Mouse (Mus musculus) spleen, adult 2 months (tissue): Measurements from ENCODE around the gene Gm20388. TPM values are rescaled to one million over a fixed set of nuclear protein-coding genes. Genes with fewer than 3 reads are reported as not detected.

Experiments
- DNase-seq, 2 experiments: peaks; one replicate each; pipeline versions ENCODE4 v3.0.0 to v3.0.0-alpha.2; 2012 to 2021; ENCODE audit warnings: low spot score in 2 of 2, low read depth in 1 of 2
- H3K27ac ChIP-seq: fragments of 200-500 bp; 2 replicates; pipeline ENCODE4 v1.5.1; 2012; ENCODE audit warnings: low read length, inconsistent platforms; ENCODE audit not compliant: insufficient read depth
- H3K27me3 ChIP-seq: fragments of 200-500 bp; 2 replicates; pipeline ENCODE4 v1.6.1; 2012; ENCODE audit warnings: mild to moderate bottlenecking, moderate library complexity, low read length, inconsistent platforms; ENCODE audit not compliant: control insufficient read depth, insufficient read depth
- H3K36me3 ChIP-seq: fragments of 200-500 bp; 2 replicates; pipeline ENCODE4 v1.6.1; 2012; ENCODE audit warnings: mild to moderate bottlenecking, low read length, inconsistent platforms; ENCODE audit not compliant: control insufficient read depth, insufficient read depth
- H3K4me1 ChIP-seq: fragments of 200-500 bp; 2 replicates; pipeline ENCODE4 v1.6.1; 2011; ENCODE audit warnings: inconsistent platforms; ENCODE audit not compliant: control insufficient read depth, insufficient read depth, insufficient read length
- H3K4me3 ChIP-seq: fragments of 200-500 bp; 2 replicates; pipeline ENCODE4 v1.5.1; 2011; ENCODE audit warnings: mild to moderate bottlenecking, inconsistent platforms; ENCODE audit not compliant: insufficient read depth, insufficient read length; ENCODE audit errors: extremely low read depth
- CTCF ChIP-seq: fragments of 200-500 bp; IDR thresholded peaks from 2 replicates; pipeline ENCODE4 v1.5.1; 2011; ENCODE audit warnings: mild to moderate bottlenecking, inconsistent platforms; ENCODE audit not compliant: insufficient read depth, insufficient read length, insufficient replicate concordance; ENCODE audit errors: extremely low read depth
- POLR2A ChIP-seq: fragments of 200-500 bp; IDR thresholded peaks from 2 replicates; pipeline ENCODE4 v1.6.1; 2011; ENCODE audit warnings: low read depth, low read length, inconsistent platforms
- WGBS: fragments of 180-500 bp; shearing (Covaris S2); methylation state at CpG from one replicate; pipeline ENCODE4 v1.1.7; 2018; 5-methylcytosine and 5-hydroxymethylcytosine counted together
- polyA plus RNA-seq: library from polyadenylated mRNA; depleted of rRNA; stranded (reverse); fragments of >200 nt; gene quantifications from 2 replicates; pipeline ENCODE4 v1.2.3, GENCODE M21; 2012

The Gm20388 gene
- polyA plus RNA-seq, 1 experiment: 26.1 TPM

DNA sequence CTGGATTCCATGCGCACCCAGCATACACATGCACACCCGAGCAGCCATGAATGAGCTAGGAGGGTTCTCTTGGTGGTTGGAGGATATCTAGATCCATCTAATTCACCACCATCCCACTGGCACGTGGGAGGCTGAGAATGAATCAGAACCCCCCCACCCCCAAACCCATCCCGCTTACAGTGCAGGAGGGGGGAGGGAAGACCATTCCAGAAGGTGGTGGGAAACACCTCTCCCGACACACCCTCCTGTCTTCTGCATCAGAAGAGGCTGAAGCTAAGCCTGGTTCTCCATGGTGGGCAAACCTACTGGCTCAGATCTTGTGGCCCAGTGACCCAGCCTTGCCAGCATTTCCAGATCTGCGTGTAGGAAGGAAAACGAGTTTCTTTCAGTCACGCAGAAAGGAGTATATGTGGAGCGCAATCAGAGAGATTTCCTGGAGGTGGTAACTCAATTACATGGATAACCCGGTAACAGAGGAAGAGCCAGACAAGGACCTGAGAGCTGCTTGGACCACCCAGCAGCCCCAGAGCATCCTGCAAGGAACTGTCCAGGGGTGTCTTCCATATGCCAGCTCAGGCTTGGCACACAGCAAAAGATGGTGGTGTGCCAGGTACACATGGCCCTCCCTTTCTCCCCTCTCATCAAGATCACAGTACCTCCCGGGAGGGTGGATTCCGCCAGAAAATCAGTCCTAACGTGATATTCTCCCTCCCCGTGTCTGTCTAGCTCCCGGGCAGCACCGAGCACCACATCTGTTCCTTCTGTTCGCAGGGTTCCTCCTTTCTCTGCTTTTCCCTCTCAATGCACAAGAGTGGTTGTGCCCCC, 2765.2 kb downstream of the Gm20388 start:
- TF ChIP-seq POLR2A (no peak), CTCF (no peak)
- DNase-seq: no peak
- WGBS: 87% methylated on average over 17 of the region's 17 CpGs
- H3K4me3 ChIP-seq: peak overlapping the region; percentile 33; the same call in 1 of the 2 replicates
- H3K27me3 ChIP-seq: peaks cover 2% of the 10 kb centered on the region; the same call in 1 of the 2 replicates
- no peak overlapping the region for H3K27ac ChIP-seq
- peaks cover 18% of the 10 kb centered on the region for H3K4me1 ChIP-seq
- H3K36me3 ChIP-seq: peaks cover 8% of the 10 kb centered on the region

GRCm38 (mm10) chr8:122676621-122677480, 2766.2 kb downstream of the Gm20388 start:
- H3K4me3 ChIP-seq: peak overlapping the region; percentile 69
- 53% methylated on average over 16 of the region's 16 CpGs for WGBS
- H3K27ac ChIP-seq: peak overlapping the region; percentile 64
- H3K4me1 ChIP-seq: peaks cover 18% of the 10 kb centered on the region
- no peak for DNase-seq
- TF ChIP-seq POLR2A (no peak), CTCF (no peak)
- peaks cover 2% of the 10 kb centered on the region; the same call in 1 of the 2 replicates for H3K27me3 ChIP-seq
- peaks cover 8% of the 10 kb centered on the region for H3K36me3 ChIP-seq

DNA sequence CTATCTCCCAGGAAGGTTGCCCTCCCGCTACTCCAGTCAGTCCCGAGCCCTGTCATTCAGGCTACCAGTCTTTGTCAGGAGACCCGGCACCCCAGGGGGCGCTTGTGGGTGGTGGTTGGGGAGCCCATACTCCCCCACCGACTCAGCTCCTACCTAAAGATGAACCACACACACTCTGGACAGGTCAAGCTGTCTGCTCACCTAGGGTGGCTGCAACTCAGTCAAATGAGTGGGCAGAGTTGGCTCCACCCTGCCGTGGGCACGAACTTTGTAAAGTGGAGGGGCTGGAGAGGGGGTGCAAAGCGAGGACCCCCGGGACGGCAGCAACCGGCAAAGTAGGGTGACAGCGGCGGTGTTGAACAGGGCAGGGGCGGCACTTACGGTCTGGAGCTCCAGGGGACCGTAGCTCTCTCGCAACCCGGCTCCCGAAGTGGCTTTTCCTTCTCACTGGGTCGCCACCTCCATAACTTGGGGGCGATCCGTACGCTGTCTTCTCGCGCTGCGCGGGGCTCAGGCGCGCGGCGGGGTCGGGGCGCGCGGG, 2766.9 kb downstream of the Gm20388 start:
- Histone ChIP-seq H3K4me3 (peak overlapping the region; percentile 69), H3K36me3 (peaks cover 8% of the 10 kb centered on the region), H3K27me3 (peaks cover 2% of the 10 kb centered on the region; the same call in 1 of the 2 replicates), H3K4me1 (peaks cover 18% of the 10 kb centered on the region), H3K27ac (peak overlapping the region; percentile 64)
- no peak for DNase-seq
- 14% methylated on average over 35 of the region's 35 CpGs for WGBS
- TF ChIP-seq CTCF (no peak), POLR2A (no peak)

GRCm38 (mm10) chr8:122678061-122678895, 2767.6 kb downstream of the Gm20388 start:
- under 1% methylated on average over 114 of the region's 127 CpGs for WGBS
- no peak for TF ChIP-seq POLR2A
- TF ChIP-seq CTCF: peak; percentile 83
- peaks cover 2% of the 10 kb centered on the region for H3K36me3 ChIP-seq
- H3K27me3 ChIP-seq: peaks cover 2% of the 10 kb centered on the region; the same call in 1 of the 2 replicates
- peak overlapping the region; percentile 69 for H3K4me3 ChIP-seq
- peak overlapping the region; percentile 66 for H3K27ac ChIP-seq
- peaks cover 18% of the 10 kb centered on the region for H3K4me1 ChIP-seq
- peak; percentile 53 to 82 for DNase-seq

DNA sequence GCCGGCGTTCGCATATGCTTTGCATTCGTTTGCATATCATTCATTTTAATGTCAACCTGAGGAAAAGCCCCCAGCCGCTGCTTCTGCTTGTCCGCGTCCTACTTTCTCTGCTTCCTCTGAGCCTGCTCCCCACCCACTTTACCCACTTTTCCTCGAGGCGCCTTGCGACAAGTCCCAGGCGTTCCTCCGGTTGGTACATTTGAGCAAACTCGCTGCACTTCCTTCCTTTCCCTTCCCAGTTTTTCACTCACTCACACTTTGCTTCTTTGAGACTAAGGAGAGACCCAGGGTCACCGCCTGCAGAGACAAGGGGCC, 2768.2 kb downstream of the Gm20388 start:
- peaks cover 2% of the 10 kb centered on the region; the same call in 1 of the 2 replicates for H3K27me3 ChIP-seq
- H3K27ac ChIP-seq: peak overlapping the region; percentile 66
- peak overlapping the region; percentile 69 for H3K4me3 ChIP-seq
- no peak for TF ChIP-seq POLR2A
- TF ChIP-seq CTCF: no peak
- DNase-seq: no peak
- peaks cover 1% of the 10 kb centered on the region for H3K36me3 ChIP-seq
- 5% methylated on average over 14 of the region's 14 CpGs for WGBS
- peaks cover 18% of the 10 kb centered on the region for H3K4me1 ChIP-seq
